Mouse (Mus musculus) E14TG2a.4 (cell line): ENCODE data around the gene Gm21970.

Source experiments
- CTCF ChIP-seq: conservative IDR thresholded peaks from 2 replicates; pipeline ENCODE4 v1.5.1; 2014; ENCODE audit warnings: low read length
- POU5F1 ChIP-seq: IDR thresholded peaks from 2 replicates; pipeline ENCODE4 v1.6.1; 2014; ENCODE audit warnings: low read length, borderline replicate concordance

DNA sequence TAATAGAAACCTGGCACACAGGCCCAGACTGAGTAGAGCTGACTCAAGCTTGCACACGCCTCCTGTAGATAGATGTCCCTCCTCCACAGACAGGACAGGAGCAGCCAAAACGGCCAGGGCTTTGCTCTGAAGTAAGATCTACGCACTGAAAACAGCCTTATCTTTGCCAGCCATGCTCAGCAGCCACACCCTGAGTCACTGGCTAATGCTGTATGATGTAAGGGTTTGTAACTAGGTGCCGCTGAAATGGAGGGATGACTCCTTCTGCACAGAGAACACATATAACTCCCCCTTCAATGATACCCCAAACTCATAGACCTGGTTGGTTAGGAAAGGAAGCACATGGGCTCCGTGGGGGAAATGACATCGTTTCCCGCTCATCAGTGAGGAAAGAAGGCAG lies 38.8 kb upstream of the Gm21970 start:
- TF ChIP-seq CTCF, result no peak
- no peak for TF ChIP-seq POU5F1
